Mouse (Mus musculus) sigmoid colon, adult 10 weeks (tissue): ENCODE data around the gene Rrnad1. TPM values are rescaled to one million over a fixed set of nuclear protein-coding genes. Genes with fewer than 3 reads are reported as not detected.

Experiments
- polyA plus RNA-seq: library from polyadenylated mRNA; stranded (reverse); fragments of 350-450 nt; fragmentation: Illumina TruSeq; extraction: RNeasy Lipid Tissue Mini Kit (QIAGEN cat#74804); gene quantifications from one replicate; pipeline ENCODE4 v1.2.3, GENCODE M21; 2014; ENCODE audit warnings: low read depth, low replicate concordance

Gene Rrnad1
- polyA plus RNA-seq, result 12.1 TPM

GRCm38 (mm10) chr3:87930078-87930795 is at the start of gene Rrnad1, which contains the start of gene Isg20l2:
Gene Rrnad1 (minus strand): TSS chr3:87930717.
Gene Isg20l2 (plus strand): TSS chr3:87930314.

GRCm38 (mm10) chr3:87970939-87971488 is 40.5 kb upstream of the Rrnad1 start, which contains the start of gene Nes:
Gene Nes (plus strand): TSS chr3:87971078.

GRCm38 (mm10) chr3:87948378-87949265 is 18.1 kb upstream of the Rrnad1 start, which contains the start of gene Crabp2:
Gene Crabp2 (plus strand): TSS chr3:87948666.

DNA sequence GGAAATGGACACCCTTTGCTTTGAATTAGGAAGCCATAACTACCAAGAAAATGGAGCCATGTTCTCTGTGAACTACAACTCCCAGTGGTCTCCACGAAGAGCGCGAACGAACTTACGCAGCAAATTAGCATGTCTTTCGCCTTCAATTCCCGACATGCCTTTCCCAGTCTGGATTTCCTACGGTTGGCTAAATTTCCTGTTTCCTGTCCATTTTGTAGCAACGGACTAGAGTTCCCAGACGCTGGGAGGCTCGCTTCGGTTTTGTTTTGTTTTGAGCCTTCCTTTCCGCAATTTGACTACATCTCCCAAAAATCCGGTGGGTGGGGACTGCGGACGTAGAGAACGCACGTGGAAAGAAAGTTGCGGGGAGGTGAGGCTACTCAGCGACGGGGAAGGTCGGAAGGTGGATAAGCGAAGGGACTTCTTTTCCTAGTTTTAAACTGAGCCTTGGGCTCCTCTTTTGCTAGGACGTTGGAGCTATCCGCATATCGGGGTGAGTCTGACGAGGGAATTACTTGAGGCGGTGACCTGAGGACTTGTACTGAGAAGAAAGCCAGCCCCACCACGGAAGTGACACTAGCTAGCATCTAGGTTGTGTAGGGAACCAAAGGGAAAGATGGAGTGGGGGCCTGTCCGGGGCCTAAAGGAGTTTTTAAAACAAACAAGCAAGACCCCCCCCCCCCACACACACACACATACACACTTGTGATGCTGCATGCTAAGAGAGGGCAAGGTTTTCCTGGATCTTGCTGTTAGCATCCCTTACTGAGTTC is 11.0 kb downstream of the Rrnad1 start, which contains the start of gene Mrpl24:
Gene Mrpl24 (plus strand): TSS at position 171 of the 773 bp plus-strand sequence.

DNA sequence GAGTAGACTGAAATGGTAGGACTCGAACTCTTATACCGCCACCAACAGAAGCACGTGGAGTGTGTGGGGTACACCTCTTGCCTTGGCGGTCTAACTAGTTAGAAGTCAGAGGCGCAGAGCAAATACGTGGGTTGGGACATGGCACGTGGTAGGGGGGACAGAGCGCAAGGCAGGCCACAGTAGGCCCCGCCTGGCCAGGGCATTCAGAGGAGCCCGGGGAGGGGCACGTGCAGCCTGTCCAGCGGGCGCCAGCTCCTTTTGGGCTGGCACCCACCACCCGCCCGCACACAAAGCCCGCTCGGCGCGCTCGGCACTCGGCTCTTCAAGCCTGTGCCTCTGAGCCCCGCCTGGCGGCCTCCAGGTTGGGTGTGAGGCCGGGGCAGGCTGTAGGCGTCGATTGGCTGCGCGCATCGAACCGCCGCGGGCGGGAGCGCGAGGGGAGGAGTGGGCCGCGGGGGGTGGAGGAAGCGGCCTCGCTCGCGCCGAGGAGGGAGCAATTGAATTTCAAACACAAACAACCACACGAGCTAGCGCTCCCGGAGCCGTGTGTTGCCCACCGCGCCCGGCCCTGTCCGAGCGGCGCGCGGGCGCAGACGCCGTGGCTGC is 24.5 kb downstream of the Rrnad1 start, which contains the start of gene Hdgf:
Gene Hdgf (plus strand): TSS at position 442 of the 606 bp plus-strand sequence.

GRCm38 (mm10) chr3:87885281-87886003 is 45.1 kb downstream of the Rrnad1 start, which contains the start of gene Prcc:
Gene Prcc (minus strand): TSS chr3:87885608.

Other genes starting within 250 kb of the Rrnad1 start
- gene Lrrc71, start 182.1 kb downstream of the Rrnad1 start, polyA plus RNA-seq, result not detected
- not detected for gene Ntrk1, start 135.6 kb downstream of the Rrnad1 start, polyA plus RNA-seq
- 0.28 TPM for gene Insrr, start 133.8 kb downstream of the Rrnad1 start, polyA plus RNA-seq
- gene Pear1, start 106.4 kb downstream of the Rrnad1 start, polyA plus RNA-seq, result 0.50 TPM
- 0.22 TPM for gene Sh2d2a, start 84.0 kb downstream of the Rrnad1 start, polyA plus RNA-seq
- gene Prcc, start 45.1 kb downstream of the Rrnad1 start, polyA plus RNA-seq, result 3.7 TPM
- 113 TPM for gene Hdgf, start 24.4 kb downstream of the Rrnad1 start, polyA plus RNA-seq
- gene Mrpl24, start 11.2 kb downstream of the Rrnad1 start, polyA plus RNA-seq, result 171 TPM
- 31.3 TPM for gene Isg20l2, start 403 bp downstream of the Rrnad1 start, polyA plus RNA-seq
- not detected for gene Crabp2, start 17.9 kb upstream of the Rrnad1 start, polyA plus RNA-seq
- gene Nes, start 40.4 kb upstream of the Rrnad1 start, polyA plus RNA-seq, result 2.8 TPM
- gene Bcan, start 69.5 kb upstream of the Rrnad1 start, polyA plus RNA-seq, result not detected
- gene Hapln2, start 96.9 kb upstream of the Rrnad1 start, polyA plus RNA-seq, result not detected
- 5.5 TPM for gene Gpatch4, start 112.4 kb upstream of the Rrnad1 start, polyA plus RNA-seq
- gene Naxe, start 127.8 kb upstream of the Rrnad1 start, polyA plus RNA-seq, result 15.5 TPM
- gene Ttc24, start 147.6 kb upstream of the Rrnad1 start, polyA plus RNA-seq, result not detected
- 0.54 TPM for gene Iqgap3, start 151.3 kb upstream of the Rrnad1 start, polyA plus RNA-seq
- 18.0 TPM for gene Mef2d, start 211.7 kb upstream of the Rrnad1 start, polyA plus RNA-seq